ENCODE assay signal across 8 mouse cellular contexts in the genomic region with DNA sequence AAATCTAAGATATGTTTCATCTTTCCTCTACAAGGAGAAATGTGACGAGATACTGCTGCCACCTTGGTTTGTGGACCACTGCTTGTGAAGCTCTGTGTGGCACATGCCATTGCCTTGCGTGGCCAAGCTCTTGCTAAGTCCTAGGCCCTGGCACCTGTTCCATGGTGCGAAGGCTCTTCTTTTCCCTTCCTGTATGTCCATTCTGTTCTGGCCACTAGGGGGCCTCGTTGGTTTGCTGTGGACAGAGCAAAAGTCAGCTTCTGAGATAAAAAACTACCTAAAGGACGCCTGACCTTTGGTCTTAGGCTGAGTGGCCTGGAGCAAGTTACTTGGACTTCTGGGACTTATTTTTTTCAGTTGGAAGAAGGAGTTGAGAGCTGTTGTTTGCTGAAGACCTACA. TPM values are rescaled to one million over a fixed set of nuclear protein-coding genes. Genes with fewer than 3 reads are reported as not detected.
DNase-seq lines count a peak whose midpoint lies in the region; ATAC-seq and TF ChIP-seq lines count a peak whose summit lies in the region.

No protein-coding gene starts in this region.

- peak; percentile 12 to 43 for DNase-seq in spleen, postnatal 10 days (ENCODE audit: low spot score in 2 of 2)
- DNase-seq in spleen, adult 12 weeks (ENCODE audit: low spot score) = no peak
- peak; percentile 37 for DNase-seq in cerebellum, adult 8-10 months
- peak; percentile 45 for DNase-seq in gastrocnemius, postnatal 14 days
- peak; percentile 55 to 71 for DNase-seq in kidney, postnatal 25 days
- DNase-seq in liver, embryonic 14.5 days (ENCODE audit: low read depth in 3 of 3, low spot score in 3 of 3) = peak; percentile 1 to 22 (median 2)
- DNase-seq in right cerebral cortex, adult 18-20 months = peak; percentile 76
- DNase-seq in T-cell, adult 2 months (ENCODE audit: low spot score) = no peak

- H3K9me3 ChIP-seq in liver, embryonic 14.5 days (ENCODE audit: control insufficient read depth, low read length) = no peaks in the 10 kb centered on the region

- WGBS in liver, embryonic 14.5 days (ENCODE audit: insufficient replicate concordance) = 23% methylated on average over 5 of the region's 5 CpGs

- H3K4me2 ChIP-seq in liver, embryonic 14.5 days (ENCODE audit: low read depth) = no peak overlapping the region

- TF ChIP-seq EP300 in liver, embryonic 14.5 days (IDR thresholded peaks at IDR 0.05; ENCODE audit: low read depth) = no peak

- H3K27ac ChIP-seq in liver, embryonic 14.5 days = no peak overlapping the region

- H3K36me3 ChIP-seq in liver, embryonic 14.5 days (replicated peaks; ENCODE audit: control insufficient read depth, insufficient read depth, low read depth) = no peaks in the 10 kb centered on the region

- no peak overlapping the region for H3K4me3 ChIP-seq in liver, embryonic 14.5 days (ENCODE audit: insufficient read depth in 1 of 2, low read depth in 2 of 2, low read length in 2 of 2)

- intact Hi-C loops in gastrocnemius, postnatal 14 days (cut with DNase I; ENCODE audit: low total_unique reads) = loop anchor here (10.0 kb wide), 1 partner anchor 228 kb away; no protein-coding TSS in a partner anchor

- H3K9ac ChIP-seq in liver, embryonic 14.5 days (replicated peaks) = no peak overlapping the region

- H3K27me3 ChIP-seq in liver, embryonic 14.5 days (ENCODE audit: control insufficient read depth, insufficient read depth, low read length) = no peaks in the 10 kb centered on the region

- TF ChIP-seq CTCF in liver, embryonic 14.5 days (IDR thresholded peaks at IDR 0.05; ENCODE audit: low read depth) = peak; percentile 76

- H3K4me1 ChIP-seq in liver, embryonic 14.5 days (replicated peaks; ENCODE audit: control insufficient read depth in 2 of 2, insufficient read depth in 2 of 2, low read length in 1 of 2) = no peaks in the 10 kb centered on the region

- no peak for ATAC-seq in liver, embryonic 14.5 days (ENCODE audit: insufficient read depth)

RNA-seq across cellular contexts. Expression of a gene that starts 36.1 kb away (rescaled TPM):
- not detected for total RNA-seq in gastrocnemius, postnatal 14 days (2021)
- 0.32 TPM in 1 of 2 replicates, not detected in the other for polyA plus RNA-seq in liver, embryonic 14.5 days (2012; rRNA removed)
- polyA plus RNA-seq in liver, embryonic 14.5 days (2014; fragmentation: Nextera tagmentation; extraction: Ambion mirVana) = not detected in 2 replicates

Comparison
In these comparisons a context has a peak if more than half of its experiments do, and no peak if none do; other contexts are left out.
1. DNase-seq: peak in spleen, postnatal 10 days (2 of 2), cerebellum, adult 8-10 months (single experiment), gastrocnemius, postnatal 14 days (single experiment), kidney, postnatal 25 days (2 of 2), liver, embryonic 14.5 days (3 of 3) and right cerebral cortex, adult 18-20 months (single experiment); none in spleen, adult 12 weeks (single experiment) and T-cell, adult 2 months (single experiment).